In genomic region chr4:70391073-70391472, GRCm38 (mm10) we compare ENCODE assay signal across 11 mouse cellular contexts. TPM values are rescaled to one million over a fixed set of nuclear protein-coding genes. Genes with fewer than 3 reads are reported as not detected.
DNase-seq lines count a peak whose midpoint lies in the region; ATAC-seq and TF ChIP-seq lines count a peak whose summit lies in the region.
"Had no signal": no experiment of that assay in that cellular context is flagged by ENCODE, and none has a peak within 500 bp of the region (broad histone marks: within the 10 kb centered on the region; RNA-seq: fewer than 3 reads in every experiment).

No protein-coding gene starts in this region.

- H3K36me3 ChIP-seq in forebrain, embryonic 11.5 days (ENCODE audit: control insufficient read depth, insufficient read depth, low read length): no peaks in the 10 kb centered on the region
- H3K36me3 ChIP-seq in forebrain, embryonic 12.5 days (replicated peaks): peaks cover 12% of the 10 kb centered on the region; the same call in 1 of the 2 replicates
- no peaks in the 10 kb centered on the region for H3K36me3 ChIP-seq in intestine, embryonic 16.5 days (ENCODE audit: control insufficient read depth, insufficient read depth, low read length)
- H3K36me3 ChIP-seq in intestine, embryonic 15.5 days: no peaks in the 10 kb centered on the region
- no peaks in the 10 kb centered on the region for H3K36me3 ChIP-seq in limb, embryonic 15.5 days

- WGBS in forebrain, embryonic 11.5 days: 94% methylated on average over 9 of the region's 9 CpGs
- WGBS in forebrain, embryonic 12.5 days: 91% methylated on average over 9 of the region's 9 CpGs
- WGBS in intestine, embryonic 16.5 days: 70% methylated on average over 9 of the region's 9 CpGs
- WGBS in intestine, embryonic 15.5 days: 69% methylated on average over 9 of the region's 9 CpGs
- WGBS in limb, embryonic 15.5 days: 80% methylated on average over 9 of the region's 9 CpGs

- H3K9ac ChIP-seq in forebrain, embryonic 11.5 days (ENCODE audit: low read length): no peak overlapping the region
- H3K9ac ChIP-seq in forebrain, embryonic 12.5 days: no peak overlapping the region
- no peak overlapping the region for H3K9ac ChIP-seq in intestine, embryonic 16.5 days (ENCODE audit: low read depth, low read length)
- H3K9ac ChIP-seq in intestine, embryonic 15.5 days: no peak overlapping the region
- H3K9ac ChIP-seq in limb, embryonic 15.5 days: no peak overlapping the region
- H3K9ac ChIP-seq: liver, embryonic 12.5 days had no signal

- no peak for ATAC-seq in forebrain, embryonic 11.5 days (replicated peaks; ENCODE audit: low FRiP score)
- ATAC-seq in forebrain, embryonic 12.5 days (ENCODE audit: low FRiP score): no peak
- ATAC-seq in intestine, embryonic 16.5 days: no peak
- no peak for ATAC-seq in intestine, embryonic 15.5 days
- ATAC-seq in limb, embryonic 15.5 days (ENCODE audit: insufficient number of reproducible peaks, low FRiP score, low TSS enrichment, low read depth): no peak
- ATAC-seq: liver, embryonic 12.5 days had no signal

- H3K4me3 ChIP-seq in forebrain, embryonic 11.5 days (ENCODE audit: low read depth, low read length): no peak overlapping the region
- no peak overlapping the region for H3K4me3 ChIP-seq in forebrain, embryonic 12.5 days (replicated peaks)
- H3K4me3 ChIP-seq in intestine, embryonic 16.5 days (ENCODE audit: low read length): no peak overlapping the region
- no peak overlapping the region for H3K4me3 ChIP-seq in intestine, embryonic 15.5 days (replicated peaks)
- no peak overlapping the region for H3K4me3 ChIP-seq in gastrocnemius, adult 2 months
- H3K4me3 ChIP-seq in limb, embryonic 15.5 days: no peak overlapping the region
- H3K4me3 ChIP-seq: liver, embryonic 12.5 days had no signal

- no peaks in the 10 kb centered on the region for H3K27me3 ChIP-seq in forebrain, embryonic 11.5 days (ENCODE audit: control insufficient read depth, insufficient read depth, low read length)
- H3K27me3 ChIP-seq in forebrain, embryonic 12.5 days: no peaks in the 10 kb centered on the region
- H3K27me3 ChIP-seq in intestine, embryonic 16.5 days (replicated peaks; ENCODE audit: control insufficient read depth, insufficient read depth, low read length): no peaks in the 10 kb centered on the region
- no peaks in the 10 kb centered on the region for H3K27me3 ChIP-seq in intestine, embryonic 15.5 days (replicated peaks)
- H3K27me3 ChIP-seq in limb, embryonic 15.5 days: no peaks in the 10 kb centered on the region
- H3K27me3 ChIP-seq: liver, embryonic 12.5 days had no signal

- no peak overlapping the region for H3K4me2 ChIP-seq in forebrain, embryonic 11.5 days (ENCODE audit: low read depth, low read length, severe bottlenecking)
- H3K4me2 ChIP-seq in forebrain, embryonic 12.5 days: no peak overlapping the region
- no peak overlapping the region for H3K4me2 ChIP-seq in intestine, embryonic 16.5 days (ENCODE audit: low read depth, low read length)
- no peak overlapping the region for H3K4me2 ChIP-seq in intestine, embryonic 15.5 days (replicated peaks)
- no peak overlapping the region for H3K4me2 ChIP-seq in limb, embryonic 15.5 days
- H3K4me2 ChIP-seq: liver, embryonic 12.5 days had no signal

- intact Hi-C loops in gastrocnemius, adult 2 months (cut with DNase I): no loop called here

- TF ChIP-seq CTCF in gastrocnemius, adult 2 months (IDR thresholded peaks at IDR 0.05): no peak

- peak; percentile 3 for DNase-seq in forebrain, embryonic 11.5 days (ENCODE audit: low spot score)
- DNase-seq in gastrocnemius, adult 2 months: peak; percentile 57
- no peak for DNase-seq in cerebellum, postnatal 25 days
- no peak for DNase-seq in cerebellum, adult 11 months
- DNase-seq: layer of hippocampus, postnatal 36 days had no signal

- H3K4me1 ChIP-seq in forebrain, embryonic 11.5 days (replicated peaks; ENCODE audit: control insufficient read depth, insufficient read depth, low read length): no peaks in the 10 kb centered on the region
- H3K4me1 ChIP-seq in forebrain, embryonic 12.5 days: no peaks in the 10 kb centered on the region
- H3K4me1 ChIP-seq in intestine, embryonic 16.5 days (ENCODE audit: control insufficient read depth, insufficient read depth, low read length): no peaks in the 10 kb centered on the region; the same call in 1 of the 2 replicates
- no peaks in the 10 kb centered on the region for H3K4me1 ChIP-seq in intestine, embryonic 15.5 days (replicated peaks)
- H3K4me1 ChIP-seq in limb, embryonic 15.5 days: peaks cover 9% of the 10 kb centered on the region; the same call in 1 of the 2 replicates
- H3K4me1 ChIP-seq: liver, embryonic 12.5 days had no signal

- H3K9me3 ChIP-seq in forebrain, embryonic 11.5 days (ENCODE audit: control insufficient read depth, low read length): no peaks in the 10 kb centered on the region
- no peaks in the 10 kb centered on the region for H3K9me3 ChIP-seq in forebrain, embryonic 12.5 days
- H3K9me3 ChIP-seq in intestine, embryonic 16.5 days (ENCODE audit: control insufficient read depth, low read length): no peaks in the 10 kb centered on the region
- no peaks in the 10 kb centered on the region for H3K9me3 ChIP-seq in intestine, embryonic 15.5 days
- no peaks in the 10 kb centered on the region for H3K9me3 ChIP-seq in limb, embryonic 15.5 days
- H3K9me3 ChIP-seq: liver, embryonic 12.5 days had no signal

- H3K27ac ChIP-seq in forebrain, embryonic 11.5 days (ENCODE audit: low read depth, low read length): no peak overlapping the region
- H3K27ac ChIP-seq in forebrain, embryonic 12.5 days: no peak overlapping the region
- H3K27ac ChIP-seq in intestine, embryonic 16.5 days (ENCODE audit: low read length): 0 out of 2 replicates have a peak overlapping the region, but pooled peaks have one; percentile 11
- H3K27ac ChIP-seq in intestine, embryonic 15.5 days: no peak overlapping the region
- peak overlapping the region; percentile 80 for H3K27ac ChIP-seq in gastrocnemius, adult 2 months
- peak overlapping the region; percentile 34; the same call in 1 of the 2 replicates for H3K27ac ChIP-seq in limb, embryonic 15.5 days
- H3K27ac ChIP-seq: kidney, postnatal 0 days; liver, embryonic 12.5 days had no signal

RNA-seq across cellular contexts. Expression of gene Cdk5rap2, which starts 19.2 kb away (rescaled TPM):
- polyA plus RNA-seq in forebrain, embryonic 11.5 days (2014; fragmentation: Nextera tagmentation; extraction: Ambion mirVana): 25.6 and 26.1 TPM in 2 replicates
- polyA plus RNA-seq in forebrain, embryonic 12.5 days (2016; fragmentation: Nextera tagmentation; extraction: Ambion mirVana): 28.5 and 29.2 TPM in 2 replicates
- 8.5 and 8.6 TPM in 2 replicates for polyA plus RNA-seq in intestine, embryonic 16.5 days (2015; fragmentation: Nextera tagmentation; extraction: Ambion mirVana)
- polyA plus RNA-seq in intestine, embryonic 15.5 days (2015; fragmentation: Nextera tagmentation; extraction: Ambion mirVana): 10.9 and 13.9 TPM in 2 replicates
- total RNA-seq in gastrocnemius, adult 2 months (2021): 1 to 10 TPM; 7.2 to 7.6 TPM
- 16.3 and 17.2 TPM in 2 replicates for polyA plus RNA-seq in limb, embryonic 15.5 days (2015; fragmentation: Nextera tagmentation; extraction: Ambion mirVana)

Comparison
In these comparisons a context has a peak if more than half of its experiments do, and no peak if none do; other contexts are left out.
1. H3K27ac ChIP-seq: peak in intestine, embryonic 16.5 days (single experiment), gastrocnemius, adult 2 months (single experiment) and limb, embryonic 15.5 days (single experiment); none in forebrain, embryonic 11.5 days (single experiment), forebrain, embryonic 12.5 days (single experiment) and intestine, embryonic 15.5 days (single experiment).
2. DNase-seq: peak in forebrain, embryonic 11.5 days (single experiment) and gastrocnemius, adult 2 months (single experiment); none in cerebellum, postnatal 25 days (0 of 2) and cerebellum, adult 11 months (single experiment).